Mouse (Mus musculus) megakaryocyte, embryonic 14.5 days (primary cell): Measurements from ENCODE around the gene Mycbpap.

ENCODE experiments used
- FLI1 ChIP-seq: IDR thresholded peaks from 2 replicates; pipeline ENCODE4 v1.6.1; 2012; ENCODE audit warnings: low read length, inconsistent platforms, mixed read lengths
- GATA1 ChIP-seq: IDR thresholded peaks from 3 replicates; pipeline ENCODE4 v1.6.1; 2012; ENCODE audit warnings: mixed read lengths, low read length, inconsistent platforms, borderline replicate concordance

DNA sequence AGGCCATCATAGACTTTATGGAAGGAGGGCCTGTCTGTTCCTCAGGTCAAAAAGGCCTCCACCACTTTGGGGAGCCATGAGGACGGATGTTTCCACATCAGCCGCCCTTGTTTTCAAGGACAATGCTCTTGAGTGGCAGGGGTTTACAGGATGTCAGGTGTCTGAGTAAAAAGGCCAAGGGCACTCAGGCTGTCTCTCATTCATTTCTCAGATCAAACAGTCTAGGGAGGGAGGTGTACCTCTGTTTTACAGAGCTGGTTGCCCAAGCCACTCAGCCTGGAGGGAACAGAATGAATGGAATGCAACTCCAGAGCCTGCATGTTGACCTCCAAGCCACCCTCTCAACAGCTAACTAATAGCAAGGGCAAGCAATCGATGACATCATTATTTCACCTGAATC lies 26.1 kb downstream of the Mycbpap start:
- TF ChIP-seq FLI1 (no peak), GATA1 (no peak)
